Mouse (Mus musculus): ENCODE data around the gene Plod2.

DNA sequence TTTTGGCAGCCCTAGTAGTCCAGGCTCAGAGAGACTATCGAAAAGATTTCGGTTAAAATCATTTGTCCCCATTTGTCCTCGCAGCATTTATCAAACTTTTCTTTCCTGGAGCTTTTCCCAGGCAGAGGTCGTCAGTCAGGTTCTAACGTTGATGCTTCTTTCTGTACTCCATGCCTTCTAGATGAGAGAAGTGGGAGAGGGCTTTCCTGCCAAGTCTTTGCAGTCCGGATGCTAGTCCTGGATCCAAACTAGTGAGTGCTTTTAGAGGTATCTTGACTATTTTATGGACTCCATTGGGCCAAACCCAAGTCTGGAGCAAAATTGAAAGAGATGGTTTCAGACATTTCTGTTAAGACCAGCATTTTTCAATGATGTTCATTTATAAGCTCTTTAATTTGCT lies 3.0 kb downstream of the Plod2 start:
- no peak for TF ChIP-seq MXI1 (IDR thresholded peaks at IDR 0.05; ENCODE audit: low read depth, low read length)
- TF ChIP-seq ZMIZ1 (IDR thresholded peaks at IDR 0.05; ENCODE audit: low read depth, low read length): no peak
- TF ChIP-seq JUND (conservative IDR thresholded peaks at IDR 0.05; ENCODE audit: low read depth, low read length): no peak
- no peak for TF ChIP-seq CTCF (conservative IDR thresholded peaks at IDR 0.05 in 1 of 2, IDR thresholded peaks at IDR 0.05 in 1 of 2; ENCODE audit: low read depth in 2 of 2, low read length in 2 of 2)
- TF ChIP-seq EP300 (IDR thresholded peaks at IDR 0.05; ENCODE audit: low read length): no peak
- TF ChIP-seq POLR2A (IDR thresholded peaks at IDR 0.05; ENCODE audit: low read depth, low read length): no peak
- TF ChIP-seq TCF12 (IDR thresholded peaks at IDR 0.05; ENCODE audit: low read depth, low read length): no peak
- no peak for TF ChIP-seq POLR2AphosphoS2 (IDR thresholded peaks at IDR 0.05; ENCODE audit: low read depth, low read length)
- no peak for TF ChIP-seq NRF1 (IDR thresholded peaks at IDR 0.05; ENCODE audit: low read depth, low read length)
- TF ChIP-seq MAFK (IDR thresholded peaks at IDR 0.05; ENCODE audit: insufficient replicate concordance, low read length): no peak
- TF ChIP-seq CHD1 (IDR thresholded peaks at IDR 0.05; ENCODE audit: low read depth, low read length): no peak
- no peak for TF ChIP-seq ELF1 (IDR thresholded peaks at IDR 0.05; ENCODE audit: low read depth, low read length)

Measured in CH12.LX (cell line).